Mouse (Mus musculus) urinary bladder, adult 18-20 months (tissue): ENCODE results near the gene Ctbp2.

Source experiments
- DNase-seq, 2 experiments: peaks; one replicate each; pipeline ENCODE4 v3.0.0; 2022; ENCODE audit warnings: low spot score in 2 of 2, mixed read lengths in 2 of 2

Ctbp2 gene

DNA sequence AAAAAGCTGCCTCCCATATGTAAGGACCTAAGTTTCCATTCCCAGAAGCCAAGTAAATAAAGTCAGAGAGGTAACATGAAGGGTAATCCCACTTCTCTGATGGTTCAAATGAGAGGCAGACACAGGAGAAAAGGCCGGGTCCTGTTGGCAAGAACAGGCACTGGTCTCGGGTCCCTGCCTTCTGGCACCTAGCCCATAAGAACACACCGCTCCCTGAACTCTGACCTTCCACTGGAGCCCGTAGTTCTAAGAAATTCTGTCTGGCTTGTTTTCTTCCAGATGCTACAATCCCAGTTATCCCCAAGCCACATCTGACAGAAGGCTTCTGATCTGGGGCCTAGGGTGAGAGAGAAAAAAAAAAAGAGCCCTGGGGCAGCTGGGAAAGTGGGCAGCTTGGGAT lies 35.7 kb downstream of the Ctbp2 start:
- no peak for DNase-seq

- peak in 1 of 2 experiments; percentile 39 for DNase-seq
Measured at GRCm38 (mm10) chr7:133085408-133085807, 38.7 kb downstream of the Ctbp2 start.

DNA sequence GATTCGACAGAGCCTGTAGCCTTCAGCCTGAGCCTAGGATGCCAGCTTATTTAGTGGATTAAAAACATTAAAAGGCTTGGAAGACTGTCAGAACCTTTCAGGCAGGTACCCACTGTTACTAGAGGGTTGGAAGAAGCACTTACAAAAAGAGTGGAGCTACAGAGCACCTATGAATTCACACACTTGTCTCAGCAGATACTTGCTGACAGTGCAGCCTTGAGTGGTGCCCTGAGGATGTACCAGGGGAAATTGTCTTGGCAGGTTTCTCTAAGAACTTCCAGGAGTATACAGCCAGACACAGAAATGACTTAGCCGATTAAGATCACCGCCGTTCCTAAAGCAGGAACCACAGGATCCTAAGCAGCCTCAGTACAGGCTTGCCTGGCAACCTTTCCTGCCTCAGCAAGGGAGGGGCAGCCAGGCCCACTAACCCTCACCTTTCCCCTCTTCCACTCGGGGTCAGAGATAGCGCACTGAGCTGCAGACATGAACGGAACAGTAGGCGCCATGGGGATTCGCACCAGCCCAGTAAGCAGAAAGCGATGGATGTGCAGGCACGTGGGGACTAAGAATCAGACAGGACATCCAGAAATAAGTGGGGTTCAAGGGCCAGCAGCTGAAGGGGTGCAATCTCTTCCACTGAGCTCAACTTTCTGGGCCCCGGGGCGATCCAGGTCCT lies 40.1 kb downstream of the Ctbp2 start:
- peak; percentile 32 to 50 for DNase-seq

GRCm38 (mm10) chr7:133078929-133079328 lies 45.2 kb downstream of the Ctbp2 start:
- no peak for DNase-seq

- DNase-seq = no peak
Measured at GRCm38 (mm10) chr7:133074462-133075133, 49.6 kb downstream of the Ctbp2 start.

DNA sequence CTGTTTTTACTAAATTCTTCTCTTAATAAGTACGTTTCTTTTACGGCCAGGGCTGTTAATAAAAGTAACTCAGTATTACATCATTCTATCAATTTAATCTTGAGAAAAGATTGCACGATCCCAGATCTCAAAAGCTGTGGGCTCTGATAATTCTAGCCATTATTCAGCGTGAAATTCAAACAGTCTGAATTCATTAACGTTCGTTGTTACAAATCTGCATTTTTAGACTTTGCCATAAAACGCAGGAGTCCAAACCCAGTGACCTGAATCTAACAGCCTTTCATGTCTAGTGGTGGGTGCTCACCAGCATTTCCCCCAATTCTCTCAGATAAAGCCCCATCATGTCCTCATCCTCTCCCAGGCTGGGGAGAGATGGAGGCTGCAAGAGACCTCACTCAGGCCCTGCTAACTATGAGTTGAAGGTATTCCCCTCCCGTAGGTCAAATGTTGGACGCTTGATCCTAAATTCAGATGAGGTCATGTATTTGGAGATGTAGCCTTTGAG lies 51.0 kb downstream of the Ctbp2 start:
- DNase-seq = no peak

GRCm38 (mm10) chr7:133072535-133072934 lies 51.6 kb downstream of the Ctbp2 start:
- DNase-seq = no peak

- no peak for DNase-seq
Measured at GRCm38 (mm10) chr7:133067321-133067841, 56.8 kb downstream of the Ctbp2 start.

DNA sequence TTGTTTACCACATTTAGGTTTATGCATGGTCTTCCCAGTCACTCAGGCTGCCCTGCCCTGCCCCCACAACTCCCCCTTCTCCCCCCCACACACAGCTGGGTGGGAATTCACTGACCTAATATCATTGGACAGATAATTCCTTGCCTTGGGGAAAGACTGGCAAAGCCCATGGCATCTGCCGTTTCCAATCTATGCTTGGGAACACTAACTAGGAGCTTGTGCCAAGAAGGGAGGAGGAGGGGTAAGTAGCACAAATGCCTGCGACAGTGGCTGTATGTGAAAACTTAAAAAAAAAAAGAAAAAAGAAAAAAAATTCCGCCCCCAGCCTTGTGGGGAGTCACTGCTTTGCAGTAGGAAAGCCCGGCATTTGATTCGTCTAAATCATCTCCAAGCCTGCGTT lies 57.4 kb downstream of the Ctbp2 start:
- no peak for DNase-seq

GRCm38 (mm10) chr7:133062055-133062454 lies 62.1 kb downstream of the Ctbp2 start:
- no peak for DNase-seq

GRCm38 (mm10) chr7:133060170-133060569 lies 64.0 kb downstream of the Ctbp2 start:
- DNase-seq = no peak

GRCm38 (mm10) chr7:133059517-133060104 lies 64.5 kb downstream of the Ctbp2 start:
- no peak for DNase-seq

- DNase-seq = no peak
Measured at GRCm38 (mm10) chr7:133059150-133059509, 65.0 kb downstream of the Ctbp2 start.

DNA sequence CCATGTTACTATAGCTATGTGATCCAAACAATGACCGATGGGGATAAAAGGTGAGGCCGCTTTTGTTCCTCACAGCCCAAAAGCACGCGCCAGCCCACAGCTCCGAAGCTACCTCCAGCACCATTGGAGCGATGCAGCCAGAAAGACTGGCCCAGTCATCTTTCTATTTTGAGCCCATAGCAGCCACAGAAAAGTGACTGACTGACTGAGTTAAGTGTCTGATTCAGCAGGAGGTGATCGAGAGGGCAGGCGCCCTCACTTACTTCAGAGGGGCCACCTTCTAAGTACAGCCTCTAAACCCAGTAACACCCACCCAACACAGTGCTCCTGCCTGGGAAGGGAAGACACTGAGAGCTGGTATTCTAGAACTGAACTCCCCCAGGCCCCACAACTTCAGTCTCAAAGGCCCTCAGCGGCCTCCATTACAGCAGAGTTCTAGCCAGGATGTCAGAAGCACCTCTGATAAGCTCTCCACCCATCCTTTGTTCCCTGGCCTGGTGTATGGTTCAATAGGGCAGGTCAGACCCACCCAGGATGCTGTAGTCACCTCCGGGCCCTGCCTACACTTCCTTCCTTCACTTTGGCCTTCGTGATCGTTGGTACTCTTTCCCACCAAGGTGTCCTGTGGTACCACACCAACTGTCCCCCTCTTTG lies 65.5 kb downstream of the Ctbp2 start:
- DNase-seq = no peak

- DNase-seq = no peak
Measured at GRCm38 (mm10) chr7:133056924-133057323, 67.2 kb downstream of the Ctbp2 start.

DNA sequence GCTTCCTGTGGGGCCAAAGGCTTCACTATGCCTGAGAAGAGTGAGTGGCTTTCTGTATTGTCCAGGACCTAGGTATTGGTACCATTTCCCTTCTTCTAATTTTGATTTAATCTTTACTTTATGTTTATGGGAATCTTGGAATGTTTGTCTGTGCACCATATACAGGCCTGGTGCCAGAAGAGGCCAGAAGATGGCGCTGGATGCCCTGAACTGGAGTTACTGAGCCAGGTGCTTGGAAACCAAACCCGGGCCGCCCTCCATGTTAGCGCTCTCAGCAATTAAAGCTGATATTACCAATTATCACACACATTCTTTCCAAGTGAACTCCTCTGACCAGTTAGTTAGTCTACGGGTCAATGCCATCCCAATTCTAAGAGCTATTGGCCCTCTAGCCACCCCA lies 69.7 kb downstream of the Ctbp2 start:
- no peak for DNase-seq

DNA sequence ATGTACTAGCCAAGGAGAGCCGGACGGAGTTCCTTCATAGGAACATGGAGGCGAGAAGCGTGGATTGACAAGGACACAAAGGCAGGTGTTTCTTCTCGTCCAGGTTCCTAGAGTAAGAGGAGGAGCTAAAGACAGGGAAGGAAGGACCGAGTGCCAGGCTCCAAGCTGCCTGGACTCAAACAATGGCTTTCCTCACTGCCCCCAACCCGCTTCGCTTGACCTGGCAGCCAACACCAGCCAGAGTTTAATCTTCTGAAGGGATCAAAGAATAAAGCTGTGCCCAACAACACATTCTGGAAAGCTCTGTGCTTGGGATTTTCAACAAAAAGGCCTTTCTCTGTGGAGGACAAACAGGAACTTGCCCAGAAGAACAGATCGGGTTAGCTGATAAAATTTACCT lies 70.4 kb downstream of the Ctbp2 start:
- DNase-seq = no peak

GRCm38 (mm10) chr7:133052819-133053218 lies 71.3 kb downstream of the Ctbp2 start:
- DNase-seq = peak in 1 of 2 experiments; percentile 21

DNA sequence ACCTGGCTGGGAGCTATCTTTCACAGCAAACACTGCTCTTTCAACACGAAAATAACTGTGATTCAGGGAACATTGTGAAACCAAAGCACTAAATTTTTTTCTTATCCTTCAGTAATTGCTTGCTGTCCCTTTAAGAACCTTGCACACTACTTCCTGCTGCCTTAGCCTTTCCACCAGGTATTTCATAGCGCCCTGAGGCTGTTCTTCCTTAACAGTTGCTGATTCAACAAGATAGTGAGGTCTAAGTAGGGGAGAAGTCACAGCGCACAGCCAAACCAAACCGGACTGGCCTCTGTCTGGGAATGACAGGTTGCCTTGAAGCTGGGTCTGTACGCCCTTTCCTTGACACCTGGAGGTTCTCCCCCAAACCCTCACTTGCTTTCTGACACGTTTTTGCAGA lies 73.5 kb downstream of the Ctbp2 start:
- DNase-seq = peak in 1 of 2 experiments; percentile 62

GRCm38 (mm10) chr7:133048085-133048630 lies 76.0 kb downstream of the Ctbp2 start:
- no peak for DNase-seq

GRCm38 (mm10) chr7:133047287-133047686 lies 76.9 kb downstream of the Ctbp2 start:
- DNase-seq = no peak

GRCm38 (mm10) chr7:133044721-133045120 lies 79.4 kb downstream of the Ctbp2 start:
- no peak for DNase-seq
